Mouse (Mus musculus) cerebellum, adult 8-10 months (tissue): Measurements from ENCODE around the gene Tecpr2.

ENCODE experiments used
- DNase-seq: peaks from one replicate; pipeline ENCODE4 v3.0.0; 2022

Gene Tecpr2

GRCm38 (mm10) chr12:110865571-110865970, 23.5 kb upstream of the Tecpr2 start:
- DNase-seq, result no peak

GRCm38 (mm10) chr12:110865989-110866388, 23.1 kb upstream of the Tecpr2 start:
- DNase-seq, result no peak

- no peak for DNase-seq
Measured at GRCm38 (mm10) chr12:110870107-110870506, 19.0 kb upstream of the Tecpr2 start.

GRCm38 (mm10) chr12:110871247-110871646, 17.8 kb upstream of the Tecpr2 start:
- DNase-seq, result no peak

GRCm38 (mm10) chr12:110875351-110875750, 13.7 kb upstream of the Tecpr2 start:
- no peak for DNase-seq

- DNase-seq, result no peak
Measured at GRCm38 (mm10) chr12:110882291-110882690, 6.8 kb upstream of the Tecpr2 start.

- DNase-seq, result no peak
Measured at GRCm38 (mm10) chr12:110885251-110885650, 3.8 kb upstream of the Tecpr2 start.

GRCm38 (mm10) chr12:110888106-110888505, 958 bp upstream of the Tecpr2 start:
- no peak for DNase-seq

GRCm38 (mm10) chr12:110888606-110889005, 458 bp upstream of the Tecpr2 start:
- no peak for DNase-seq

- DNase-seq, result no peak
Measured at GRCm38 (mm10) chr12:110891887-110892286, 2.8 kb downstream of the Tecpr2 start.

GRCm38 (mm10) chr12:110902106-110902505, 13.0 kb downstream of the Tecpr2 start:
- DNase-seq, result no peak

GRCm38 (mm10) chr12:110903536-110903935, 14.5 kb downstream of the Tecpr2 start:
- no peak for DNase-seq

- no peak for DNase-seq
Measured at GRCm38 (mm10) chr12:110907845-110908244, 18.8 kb downstream of the Tecpr2 start.

- no peak for DNase-seq
Measured at GRCm38 (mm10) chr12:110909962-110910361, 20.9 kb downstream of the Tecpr2 start.

GRCm38 (mm10) chr12:110915761-110916160, 26.7 kb downstream of the Tecpr2 start:
- DNase-seq, result no peak

GRCm38 (mm10) chr12:110920254-110920653, 31.2 kb downstream of the Tecpr2 start:
- DNase-seq, result no peak

- DNase-seq, result no peak
Measured at GRCm38 (mm10) chr12:110921572-110921971, 32.5 kb downstream of the Tecpr2 start.

GRCm38 (mm10) chr12:110932820-110933219, 43.8 kb downstream of the Tecpr2 start:
- no peak for DNase-seq

GRCm38 (mm10) chr12:110935983-110936620, 47.0 kb downstream of the Tecpr2 start:
- DNase-seq, result peak; percentile 92

GRCm38 (mm10) chr12:110937496-110937895, 48.4 kb downstream of the Tecpr2 start:
- no peak for DNase-seq

GRCm38 (mm10) chr12:110939385-110939784, 50.3 kb downstream of the Tecpr2 start:
- DNase-seq, result no peak

GRCm38 (mm10) chr12:110940869-110941268, 51.8 kb downstream of the Tecpr2 start:
- no peak for DNase-seq

GRCm38 (mm10) chr12:110946216-110946615, 57.2 kb downstream of the Tecpr2 start:
- DNase-seq, result no peak

GRCm38 (mm10) chr12:110948082-110948909, 59.2 kb downstream of the Tecpr2 start:
- no peak for DNase-seq

- no peak for DNase-seq
Measured at GRCm38 (mm10) chr12:110948910-110949201, 59.8 kb downstream of the Tecpr2 start.
